Mouse (Mus musculus) lung, postnatal 0 days (tissue): Measurements from ENCODE around the gene Cdh9. TPM values are rescaled to one million over a fixed set of nuclear protein-coding genes. Genes with fewer than 3 reads are reported as not detected.

Experiments
- ATAC-seq: fragments of 200-750 bp; cut with Nextera tagmentation; 2 replicates; pipeline ENCODE4 v1.8.0; 2017; ENCODE audit warnings: moderate library complexity
- DNase-seq: peaks from one replicate; pipeline ENCODE4 v3.0.0-alpha.2; 2016; ENCODE audit warnings: low spot score
- H3K27ac ChIP-seq: fragments of 300-500 bp; sonication (generic); 2 replicates; pipeline ENCODE4 v1.5.1; 2014; ENCODE audit warnings: antibody characterized with exemption, mild to moderate bottlenecking, low read length, mixed read lengths
- H3K27me3 ChIP-seq: fragments of 300-500 bp; sonication (generic); replicated peaks from 2 replicates; pipeline ENCODE4 v1.6.1; 2014; ENCODE audit warnings: low read length, mixed read lengths; ENCODE audit not compliant: insufficient read depth
- H3K36me3 ChIP-seq: fragments of 300-500 bp; sonication (generic); 2 replicates; pipeline ENCODE4 v1.6.1; 2014; ENCODE audit warnings: low read length, mixed read lengths; ENCODE audit not compliant: insufficient read depth
- H3K4me1 ChIP-seq: fragments of 300-500 bp; sonication (generic); 2 replicates; pipeline ENCODE4 v1.6.1; 2014; ENCODE audit warnings: antibody characterized with exemption, low read depth, low read length, mixed read lengths; ENCODE audit not compliant: insufficient read depth
- H3K4me2 ChIP-seq: fragments of 300-500 bp; sonication (generic); replicated peaks from 2 replicates; pipeline ENCODE4 v1.6.1; 2014; ENCODE audit warnings: low read depth, mild to moderate bottlenecking, low read length, moderate library complexity, mixed read lengths
- H3K4me3 ChIP-seq: fragments of 300-500 bp; sonication (generic); 2 replicates; pipeline ENCODE4 v1.5.1; 2014; ENCODE audit warnings: low read depth, low read length
- H3K9ac ChIP-seq: fragments of 300-500 bp; sonication (generic); replicated peaks from 2 replicates; pipeline ENCODE4 v1.6.1; 2014; ENCODE audit warnings: low read depth, mild to moderate bottlenecking
- H3K9me3 ChIP-seq: fragments of 300-500 bp; sonication (generic); 2 replicates; pipeline ENCODE4 v1.6.1; 2016; ENCODE audit warnings: low read length, mixed read lengths
- CTCF ChIP-seq: IDR thresholded peaks from 2 replicates; pipeline ENCODE4 v1.5.1; 2016; ENCODE audit warnings: antibody characterized with exemption, mild to moderate bottlenecking
- EP300 ChIP-seq: IDR thresholded peaks from 2 replicates; pipeline ENCODE4 v1.6.1; 2016; ENCODE audit warnings: antibody characterized with exemption, mild to moderate bottlenecking, control low read depth
- WGBS: fragments of 180-500 bp; shearing (Covaris S2); extraction: QIAGEN DNeasy Blood & Tissue Kit; methylation state at CpG from one replicate; pipeline ENCODE4 v1.1.7; 2014; 5-methylcytosine and 5-hydroxymethylcytosine counted together
- polyA plus RNA-seq: library from polyadenylated mRNA; unstranded; fragments of >200 nt; fragmentation: Nextera tagmentation; extraction: Ambion mirVana; gene quantifications from 2 replicates; pipeline ENCODE4 v1.2.1, GENCODE M21; 2015

Gene Cdh9
- polyA plus RNA-seq, 1 experiment from 2014 or later: not detected

- Histone ChIP-seq H3K36me3 (no peaks in the 10 kb centered on the region), H3K27me3 (no peaks in the 10 kb centered on the region), H3K9me3 (no peaks in the 10 kb centered on the region; the same call in 1 of the 2 replicates), H3K27ac (no peak overlapping the region), H3K4me1 (no peaks in the 10 kb centered on the region), H3K9ac (no peak overlapping the region), H3K4me2 (no peak overlapping the region), H3K4me3 (no peak overlapping the region)
- DNase-seq: no peak
- WGBS: 43% methylated on average over 1 of the region's 1 CpGs
- ATAC-seq: no peak
- no peak for TF ChIP-seq CTCF
- no peak for TF ChIP-seq EP300
Observed at GRCm38 (mm10) chr15:16784575-16784974, 56.0 kb downstream of the Cdh9 start.

DNA sequence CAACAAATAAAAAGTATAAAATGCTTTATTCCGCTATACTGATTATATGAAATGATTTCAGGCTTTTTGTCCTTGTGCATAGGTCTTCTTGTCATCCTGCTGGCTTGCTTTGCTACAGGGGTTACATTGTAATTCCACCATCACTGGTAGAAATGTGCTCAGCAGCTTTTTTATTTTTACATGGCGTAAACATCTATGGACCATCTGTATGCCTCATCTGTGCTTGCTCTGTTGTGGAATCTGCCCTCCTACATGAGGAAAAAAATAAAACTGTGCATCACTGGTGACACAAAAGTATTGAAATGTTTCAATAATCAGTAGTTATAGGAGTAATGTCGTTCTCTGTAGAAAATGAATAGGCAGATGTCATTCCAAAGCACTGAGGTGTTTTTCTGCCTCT is 64.3 kb downstream of the Cdh9 start:
- Histone ChIP-seq H3K4me3 (no peak overlapping the region), H3K27ac (no peak overlapping the region), H3K4me1 (no peaks in the 10 kb centered on the region), H3K27me3 (no peaks in the 10 kb centered on the region), H3K36me3 (no peaks in the 10 kb centered on the region), H3K9me3 (no peaks in the 10 kb centered on the region), H3K9ac (no peak overlapping the region), H3K4me2 (no peak overlapping the region)
- no peak for ATAC-seq
- no peak for TF ChIP-seq CTCF
- no peak for TF ChIP-seq EP300
- DNase-seq: no peak
- 70% methylated on average over 3 of the region's 3 CpGs for WGBS

DNA sequence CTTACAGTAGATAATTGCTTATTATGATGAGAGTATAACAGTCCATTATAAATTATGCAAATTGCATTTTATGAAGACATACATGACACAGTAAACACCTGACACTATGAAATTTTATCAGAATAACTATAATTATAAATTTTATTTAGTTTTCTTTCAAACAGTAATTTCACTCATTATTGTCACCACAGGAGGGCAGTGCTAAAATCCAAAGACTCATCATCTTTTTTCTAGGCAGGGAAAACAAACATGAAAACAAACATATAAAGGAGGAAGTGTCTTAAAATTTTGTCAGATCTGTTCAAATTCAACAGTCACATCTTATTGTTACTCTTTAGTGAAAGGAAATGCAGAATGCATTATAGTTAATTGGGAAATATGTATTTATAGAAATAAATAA is 72.7 kb downstream of the Cdh9 start:
- H3K4me1 ChIP-seq: no peaks in the 10 kb centered on the region
- H3K9me3 ChIP-seq: no peaks in the 10 kb centered on the region
- DNase-seq (no peak), ATAC-seq (no peak)
- no peak for TF ChIP-seq EP300
- TF ChIP-seq CTCF: no peak
- H3K9ac ChIP-seq: no peak overlapping the region
- H3K4me2 ChIP-seq: no peak overlapping the region
- no peaks in the 10 kb centered on the region for H3K36me3 ChIP-seq
- no peak overlapping the region for H3K27ac ChIP-seq
- no peaks in the 10 kb centered on the region for H3K27me3 ChIP-seq
- no peak overlapping the region for H3K4me3 ChIP-seq

GRCm38 (mm10) chr15:16810787-16811186 is 82.2 kb downstream of the Cdh9 start:
- Histone ChIP-seq H3K4me2 (no peak overlapping the region), H3K4me1 (no peaks in the 10 kb centered on the region), H3K27ac (no peak overlapping the region), H3K4me3 (no peak overlapping the region), H3K9ac (no peak overlapping the region), H3K36me3 (no peaks in the 10 kb centered on the region), H3K27me3 (no peaks in the 10 kb centered on the region), H3K9me3 (no peaks in the 10 kb centered on the region)
- TF ChIP-seq EP300 (no peak), CTCF (no peak)
- WGBS: 60% methylated on average over 3 of the region's 3 CpGs
- DNase-seq (no peak), ATAC-seq (no peak)

DNA sequence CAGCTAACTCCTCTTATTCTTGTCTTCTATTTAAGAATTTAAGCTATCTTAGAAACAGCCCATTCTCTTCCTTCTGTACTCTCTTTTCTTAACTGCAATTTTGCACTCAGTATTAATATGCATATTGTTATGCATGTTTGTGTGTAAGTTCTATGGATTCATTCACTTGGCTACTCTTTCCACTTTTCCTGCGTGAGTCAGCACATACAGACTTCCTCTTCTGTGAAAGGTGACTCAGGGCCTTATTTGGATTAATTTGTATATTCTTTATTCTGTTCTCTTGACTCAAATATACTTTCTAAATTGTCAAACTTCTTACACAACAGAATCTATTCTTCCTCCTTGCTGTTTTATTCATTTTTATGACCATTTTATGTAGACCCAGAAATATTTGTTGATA is 85.5 kb downstream of the Cdh9 start:
- no peak overlapping the region for H3K4me3 ChIP-seq
- H3K9ac ChIP-seq: no peak overlapping the region
- no peaks in the 10 kb centered on the region for H3K4me1 ChIP-seq
- 49% methylated on average over 1 of the region's 1 CpGs for WGBS
- no peaks in the 10 kb centered on the region for H3K9me3 ChIP-seq
- H3K4me2 ChIP-seq: no peak overlapping the region
- no peak for DNase-seq
- H3K27ac ChIP-seq: no peak overlapping the region
- TF ChIP-seq CTCF (no peak), EP300 (no peak)
- no peaks in the 10 kb centered on the region for H3K36me3 ChIP-seq
- ATAC-seq: no peak
- no peaks in the 10 kb centered on the region for H3K27me3 ChIP-seq

GRCm38 (mm10) chr15:16834761-16835160 is 106.2 kb downstream of the Cdh9 start:
- Histone ChIP-seq H3K4me1 (no peaks in the 10 kb centered on the region), H3K4me3 (no peak overlapping the region), H3K9ac (no peak overlapping the region), H3K27me3 (no peaks in the 10 kb centered on the region), H3K27ac (no peak overlapping the region), H3K4me2 (no peak overlapping the region), H3K36me3 (no peaks in the 10 kb centered on the region), H3K9me3 (no peaks in the 10 kb centered on the region)
- ATAC-seq (no peak), DNase-seq (no peak)
- TF ChIP-seq CTCF (no peak), EP300 (no peak)
- WGBS: 77% methylated on average over 1 of the region's 1 CpGs

GRCm38 (mm10) chr15:16882542-16882941 is 154.0 kb downstream of the Cdh9 start:
- 70% methylated on average over 3 of the region's 3 CpGs for WGBS

More at GRCm38 (mm10) chr15:16882542-16882941, 154.0 kb downstream of the Cdh9 start:
- H3K9me3 ChIP-seq: no peaks in the 10 kb centered on the region
- no peaks in the 10 kb centered on the region for H3K36me3 ChIP-seq
- DNase-seq: no peak
- TF ChIP-seq CTCF (no peak), EP300 (no peak)
- no peak overlapping the region for H3K4me3 ChIP-seq
- H3K4me1 ChIP-seq: no peaks in the 10 kb centered on the region
- no peak overlapping the region for H3K9ac ChIP-seq
- H3K27me3 ChIP-seq: no peaks in the 10 kb centered on the region
- no peak for ATAC-seq
- no peak overlapping the region for H3K4me2 ChIP-seq
- H3K27ac ChIP-seq: no peak overlapping the region
